Mouse (Mus musculus) left cerebral cortex, postnatal 36 days (tissue): ENCODE data around the gene Actrt3. TPM values are rescaled to one million over a fixed set of nuclear protein-coding genes. Genes with fewer than 3 reads are reported as not detected.
"Not testable (repeated sequence)": the region's sequence is repeated elsewhere in the genome, so short reads cannot be mapped to it uniquely, and the experiment has no call there.

Experiments used
- DNase-seq, 2 experiments: peaks; one replicate each; pipeline ENCODE4 v3.0.0; 2021 to 2022; ENCODE audit warnings: low spot score in 2 of 2, mixed read lengths in 1 of 2
- intact Hi-C: fragments of 180-260 bp; cut with DNase I; formaldehyde crosslinking; loops from one replicate; pipeline ENCODE4 v1.15.1; 2025
- total RNA-seq, 2 experiments: library from RNA; stranded (reverse); gene quantifications; 2 replicates each; pipeline ENCODE4 v1.2.3; 2021

Gene Actrt3
- total RNA-seq, 2 experiments from 2014 or later: 0.99 to 1.1 TPM

DNA sequence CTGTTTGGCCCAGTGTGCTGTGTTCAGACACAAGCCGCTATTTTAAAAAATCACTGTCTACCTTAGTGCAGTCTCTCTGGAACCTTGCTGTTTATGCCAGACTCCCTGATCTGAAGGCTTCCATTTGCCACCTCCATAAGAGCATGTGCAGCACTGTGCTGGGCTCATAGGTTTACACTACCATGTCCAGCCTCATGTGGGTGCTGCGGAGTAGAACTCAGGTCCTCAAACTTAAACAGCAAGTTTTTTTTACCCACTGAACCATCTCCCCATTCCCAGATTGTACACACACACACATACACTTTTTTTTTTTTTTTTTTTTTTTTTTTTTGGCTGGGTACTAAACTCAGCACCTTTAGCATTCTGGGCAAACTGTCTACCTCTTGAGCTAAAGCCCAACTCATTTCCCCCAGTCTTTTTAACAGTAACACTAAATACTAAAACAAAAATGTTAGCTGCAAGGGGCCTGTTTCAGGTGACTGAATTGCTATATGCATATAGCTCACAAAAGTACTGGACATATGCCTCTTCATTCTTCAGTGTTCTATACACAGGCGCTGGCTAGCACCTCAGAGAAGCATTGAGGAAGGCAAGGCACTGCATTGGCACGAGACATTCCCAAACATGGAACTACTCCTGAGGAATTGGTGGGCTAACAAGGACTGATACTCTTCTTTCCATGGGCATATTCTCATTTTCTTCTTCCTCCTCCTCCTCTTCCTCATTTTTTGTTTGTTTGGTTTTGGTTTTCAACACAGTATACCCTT is 5.8 kb downstream of the Actrt3 start:
- DNase-seq: no peak

DNA sequence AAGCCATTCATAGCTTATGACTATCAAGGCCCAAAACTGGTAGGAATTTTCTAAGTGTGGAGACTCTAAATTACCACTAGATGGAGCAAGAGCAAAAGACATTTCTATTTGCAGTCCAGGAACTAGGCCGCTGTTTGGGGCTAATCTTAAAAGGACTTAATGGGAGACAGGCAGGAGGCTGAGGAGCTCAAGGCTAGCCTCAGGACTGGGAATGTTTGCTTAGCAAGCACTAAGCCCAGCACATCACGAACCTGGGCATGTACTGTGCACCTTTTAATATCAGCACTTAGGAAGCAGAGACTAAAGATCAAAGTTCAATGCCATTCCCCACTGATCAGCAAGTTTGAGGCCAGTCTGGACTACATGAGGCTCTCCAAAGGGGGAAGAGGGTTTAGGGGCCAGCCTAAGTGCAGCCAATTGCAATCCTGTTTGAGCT is 7.3 kb downstream of the Actrt3 start:
- no peak for DNase-seq

More for the DNA sequence above, 5.8 kb downstream of the Actrt3 start:
- intact Hi-C loops: loop anchor here (10.0 kb wide), 3 partner anchors 461 to 541 kb away; partner anchors contain the start of gene Skil

DNA sequence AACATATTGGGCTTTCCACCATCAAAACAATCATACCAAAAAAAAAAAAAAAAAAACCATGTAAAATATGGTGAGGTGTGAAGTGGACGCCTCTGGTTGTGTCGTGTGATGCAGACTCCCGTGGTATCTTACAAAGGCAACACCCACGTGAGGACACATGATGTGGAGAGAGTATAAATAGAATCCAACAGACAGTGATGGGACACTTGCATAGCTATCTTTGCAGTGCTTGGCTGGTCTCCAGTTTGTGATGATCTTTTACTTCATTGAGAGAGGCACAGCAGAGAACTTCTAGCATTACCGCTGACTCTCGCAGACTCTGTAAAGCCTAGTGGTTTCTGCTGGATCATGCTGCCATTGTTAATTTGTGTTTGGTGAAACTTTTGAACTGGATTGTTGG is 10.9 kb downstream of the Actrt3 start:
- intact Hi-C loops: no loop called here
- DNase-seq: no peak

More for the DNA sequence above, 7.3 kb downstream of the Actrt3 start:
- intact Hi-C loops: loop anchor here (10.0 kb wide), 3 partner anchors 462 to 542 kb away; partner anchors contain the start of gene Skil

DNA sequence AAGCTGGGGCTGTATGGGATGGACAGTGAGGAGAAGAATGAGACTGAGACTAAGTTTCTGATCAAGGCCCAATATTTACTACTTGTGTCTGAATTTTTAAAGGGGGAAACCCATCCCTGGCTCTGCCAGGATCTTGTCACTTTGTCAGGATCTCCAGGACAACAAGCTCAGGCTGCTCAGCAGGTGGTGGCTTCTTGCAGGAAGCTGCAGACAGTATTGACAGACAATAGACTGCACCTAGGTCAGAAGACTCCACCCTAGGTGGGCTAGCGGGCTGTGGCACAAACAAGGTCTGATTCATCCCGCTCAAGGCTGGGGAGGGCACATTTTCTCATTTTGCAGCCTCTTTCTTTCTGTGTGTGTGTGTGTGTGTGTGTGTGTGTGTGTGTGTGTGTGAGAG is 26.2 kb downstream of the Actrt3 start:
- intact Hi-C loops: no loop called here
- DNase-seq: no peak

DNA sequence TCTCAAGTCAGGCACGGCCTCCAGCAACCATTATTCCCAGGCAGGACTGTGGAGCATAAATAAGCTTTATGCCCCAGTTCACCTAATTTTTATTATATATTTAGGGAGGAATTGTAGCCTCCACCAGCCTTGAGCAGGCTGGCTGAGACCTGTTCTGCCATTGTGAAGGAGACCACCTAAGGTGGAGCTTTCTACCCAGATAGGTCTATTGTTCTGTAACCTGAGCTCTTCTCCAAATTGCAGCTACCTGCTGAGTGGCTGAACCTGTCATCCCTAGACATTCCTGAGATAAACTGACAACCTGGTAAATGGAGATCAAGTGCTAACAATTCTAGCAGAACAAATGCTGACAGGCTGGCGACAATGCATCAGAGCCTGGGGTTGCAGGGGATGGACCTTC is 33.4 kb downstream of the Actrt3 start:
- DNase-seq, intact Hi-C loops: not testable (repeated sequence)

DNA sequence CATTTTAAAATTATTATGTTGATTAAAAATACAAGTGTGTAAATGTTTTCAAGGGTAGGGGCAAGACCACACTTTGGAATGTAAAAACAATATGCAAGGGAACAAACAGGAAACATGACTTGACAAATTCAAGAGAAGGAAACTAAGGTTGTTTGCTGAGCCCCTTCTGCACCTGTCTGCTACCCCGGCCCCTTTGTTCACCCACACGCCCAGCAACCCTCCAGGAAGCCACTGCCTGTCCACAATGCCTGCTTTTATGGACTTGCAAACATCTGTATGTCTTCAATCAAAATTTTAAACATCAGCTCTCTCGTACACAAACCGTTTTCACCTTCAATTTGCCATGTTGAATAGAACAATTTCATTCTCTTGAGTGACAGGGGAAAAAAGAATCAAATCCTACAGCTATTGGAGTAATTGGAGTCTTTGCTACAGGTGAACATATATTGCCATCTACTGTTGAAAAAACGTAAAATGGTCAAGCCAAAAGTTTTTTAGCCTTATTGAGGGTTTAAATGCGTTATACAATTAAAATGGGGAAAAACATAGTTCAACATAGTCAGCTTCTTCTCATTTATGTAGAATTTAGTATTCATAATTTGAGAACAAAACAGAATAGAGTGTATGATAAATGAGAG is 38.9 kb downstream of the Actrt3 start:
- intact Hi-C loops: loop anchor here (5.0 kb wide), 2 partner anchors 828 to 1523 kb away; no protein-coding TSS in a partner anchor
- DNase-seq: no peak

DNA sequence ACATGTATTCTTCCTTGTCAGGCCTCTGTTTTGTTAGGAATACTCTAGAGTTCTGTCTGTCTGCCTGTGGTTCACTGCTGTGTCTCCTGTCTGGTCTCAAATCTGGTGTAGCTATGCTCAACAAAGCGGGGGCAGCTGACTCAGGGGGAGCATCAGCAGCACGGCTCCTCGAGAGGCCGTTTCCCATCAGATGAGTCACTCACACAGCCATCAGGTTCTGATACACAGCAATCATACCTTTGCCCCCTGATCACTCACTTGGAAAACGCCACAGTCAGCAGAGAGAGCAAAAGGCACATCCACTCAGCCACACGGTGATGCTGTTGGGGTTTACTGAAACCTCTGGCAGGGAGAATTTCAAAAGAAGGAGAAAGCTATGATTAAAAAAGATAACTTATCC is 46.0 kb downstream of the Actrt3 start:
- intact Hi-C loops: no loop called here

DNA sequence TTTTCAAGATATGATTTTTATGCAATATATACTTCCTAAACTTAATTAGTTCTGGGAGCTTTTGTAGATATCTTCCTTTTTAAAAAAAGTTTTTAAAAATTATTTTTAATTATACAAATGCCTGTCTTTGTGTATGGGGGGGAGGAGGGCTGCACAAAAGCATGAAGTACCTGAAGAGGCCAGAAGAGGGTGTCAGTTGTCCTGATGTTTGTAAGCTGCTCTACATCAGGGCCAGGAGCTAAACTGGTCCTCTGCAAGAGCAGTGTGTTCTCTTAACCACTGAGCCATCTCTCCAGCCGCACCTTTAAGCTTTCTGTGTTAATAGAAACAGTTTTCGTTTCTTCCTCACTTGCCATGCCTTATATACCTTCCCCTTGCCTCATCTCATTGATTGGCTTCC is 49.5 kb downstream of the Actrt3 start:
- no peak for DNase-seq
- intact Hi-C loops: no loop called here

More for the DNA sequence above, 46.0 kb downstream of the Actrt3 start:
- DNase-seq: no peak

DNA sequence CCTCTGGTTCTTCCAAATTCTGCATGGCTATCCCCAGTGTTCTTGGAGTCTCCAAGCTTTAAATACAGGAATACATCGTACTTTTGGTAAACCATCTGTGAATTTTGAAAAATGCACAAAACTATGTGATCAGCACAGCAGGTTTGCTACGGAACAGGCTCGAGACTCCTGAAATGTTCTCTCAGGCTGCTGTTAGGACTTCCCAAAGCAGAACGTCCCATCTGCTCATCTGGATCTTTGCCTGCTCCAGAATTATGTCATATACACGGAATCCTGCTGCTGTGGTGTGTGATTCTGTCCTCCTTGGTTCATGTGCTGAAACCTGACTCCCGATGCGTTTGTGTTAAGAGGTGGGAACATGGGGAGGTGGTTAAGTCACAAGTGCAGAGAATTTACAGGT is 50.8 kb downstream of the Actrt3 start:
- intact Hi-C loops: no loop called here
- peak; percentile 4 to 6 for DNase-seq

DNA sequence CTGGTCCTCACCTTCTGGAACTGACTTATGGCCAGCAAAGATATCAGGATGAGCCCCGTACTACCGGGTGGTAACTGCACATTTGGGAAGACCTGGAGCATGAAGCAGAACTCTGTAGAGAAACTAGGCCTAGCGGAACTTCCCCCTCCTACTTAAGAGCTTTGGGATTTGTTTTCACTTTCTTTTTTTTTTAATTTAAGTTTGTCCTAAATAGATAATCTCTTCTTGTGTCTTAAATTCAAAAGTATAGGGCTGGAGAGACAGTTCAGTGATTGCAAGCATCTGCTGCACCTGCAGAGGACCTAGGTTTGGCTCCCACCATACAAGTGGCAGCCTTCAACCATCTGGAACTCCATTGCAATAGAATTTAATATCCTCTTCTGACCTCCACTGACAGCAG is 51.8 kb downstream of the Actrt3 start, which contains the start of gene Mecom:
Gene Mecom, minus strand, starts transcription at position 101 of the 400 bp plus-strand sequence.
- intact Hi-C loops: no loop called here
- no peak for DNase-seq

Other genes with a start within 250 kb of the Actrt3 start
- 1 to 10 TPM; 2.2 to 5.0 TPM for gene Mecom, start 51.9 kb downstream of the Actrt3 start, total RNA-seq
- gene Mynn, start 2.1 kb upstream of the Actrt3 start, total RNA-seq: 10 to 100 TPM; 11.1 to 15.3 TPM
- gene Lrriq4, start 44.6 kb upstream of the Actrt3 start, total RNA-seq: not detected
- not detected for gene Lrrc34, start 47.9 kb upstream of the Actrt3 start, total RNA-seq
- not detected for gene Lrrc31, start 99.9 kb upstream of the Actrt3 start, total RNA-seq
- not detected for gene Samd7, start 146.4 kb upstream of the Actrt3 start, total RNA-seq
- 100 to 1,000 TPM; 109 to 113 TPM for gene Sec62, start 192.9 kb upstream of the Actrt3 start, total RNA-seq